Mouse (Mus musculus) regulatory T cell (primary cell): ENCODE measurements around the gene Cic.

ENCODE experiments used
- in situ Hi-C: fragments of 300-600 bp; cut with MboI, MseI; formaldehyde crosslinking; loops from one replicate; pipeline ENCODE4 v1.15.1; 2025; ENCODE audit warnings: high pct_unique_total_duplicates

Cic gene

GRCm38 (mm10) chr7:25281166-25281733 lies 13.7 kb downstream of the Cic start:
- in situ Hi-C loops = loop anchor here (5.0 kb wide), 1 partner anchor 909 kb away; the partner anchor contains the start of gene Kcnn4

GRCm38 (mm10) chr7:25281734-25282601 lies 14.5 kb downstream of the Cic start:
- in situ Hi-C loops = loop anchor here (5.0 kb wide), 1 partner anchor 910 kb away; the partner anchor contains the start of gene Kcnn4

- in situ Hi-C loops = loop anchor here (5.0 kb wide), 1 partner anchor 910 kb away; the partner anchor contains the start of gene Kcnn4
These were observed 15.3 kb downstream of the Cic start for GRCm38 (mm10) chr7:25282731-25283211.

GRCm38 (mm10) chr7:25283637-25284036 lies 16.1 kb downstream of the Cic start:
- in situ Hi-C loops = loop anchor here (5.0 kb wide), 1 partner anchor 911 kb away; the partner anchor contains the start of gene Kcnn4

- in situ Hi-C loops = loop anchor here (5.0 kb wide), 1 partner anchor 912 kb away; the partner anchor contains the start of gene Kcnn4
These were observed 16.7 kb downstream of the Cic start for GRCm38 (mm10) chr7:25284171-25284570.

GRCm38 (mm10) chr7:25284766-25285165 lies 17.3 kb downstream of the Cic start:
- in situ Hi-C loops = loop anchor here (5.0 kb wide), 1 partner anchor 912 kb away; the partner anchor contains the start of gene Kcnn4

GRCm38 (mm10) chr7:25285511-25286238 lies 18.2 kb downstream of the Cic start:
- in situ Hi-C loops = no loop called here

- in situ Hi-C loops = no loop called here
These were observed 19.5 kb downstream of the Cic start for GRCm38 (mm10) chr7:25286989-25287388.

GRCm38 (mm10) chr7:25288011-25288410 lies 20.5 kb downstream of the Cic start:
- in situ Hi-C loops = no loop called here

GRCm38 (mm10) chr7:25288721-25289120 lies 21.2 kb downstream of the Cic start:
- in situ Hi-C loops = no loop called here

- in situ Hi-C loops = no loop called here
These were observed 22.4 kb downstream of the Cic start for GRCm38 (mm10) chr7:25289925-25290324.

- in situ Hi-C loops = no loop called here
These were observed 23.0 kb downstream of the Cic start for GRCm38 (mm10) chr7:25290463-25290862.

- in situ Hi-C loops = no loop called here
These were observed 23.4 kb downstream of the Cic start for GRCm38 (mm10) chr7:25290911-25291310.

GRCm38 (mm10) chr7:25292107-25292506 lies 24.6 kb downstream of the Cic start:
- in situ Hi-C loops = no loop called here

- in situ Hi-C loops = no loop called here
These were observed 25.8 kb downstream of the Cic start for GRCm38 (mm10) chr7:25293191-25293739.

GRCm38 (mm10) chr7:25294495-25294894 lies 27.0 kb downstream of the Cic start:
- in situ Hi-C loops = no loop called here

- in situ Hi-C loops = no loop called here
These were observed 27.6 kb downstream of the Cic start for GRCm38 (mm10) chr7:25294960-25295722.

- in situ Hi-C loops = no loop called here
These were observed 29.5 kb downstream of the Cic start for GRCm38 (mm10) chr7:25296945-25297453.

GRCm38 (mm10) chr7:25297454-25298325 lies 30.2 kb downstream of the Cic start, which contains the start of gene Pafah1b3:
Gene Pafah1b3 (minus strand): TSS chr7:25297986.
- in situ Hi-C loops = no loop called here
